Mouse (Mus musculus) liver, adult 2 months (tissue): Measurements from ENCODE around the gene Cftr.

Source experiments
- CTCF ChIP-seq: fragments of 200-500 bp; IDR thresholded peaks from 2 replicates; pipeline ENCODE4 v1.5.1; 2011; ENCODE audit warnings: low read depth, low read length, control low read depth
- POLR2A ChIP-seq: fragments of 200-500 bp; IDR thresholded peaks from 2 replicates; pipeline ENCODE4 v1.6.1; 2011; ENCODE audit warnings: low read length, control low read depth; ENCODE audit not compliant: insufficient read depth; ENCODE audit errors: extremely low read depth

GRCm38 (mm10) chr6:18128059-18128458 is 42.4 kb upstream of the Cftr start:
- TF ChIP-seq CTCF = no peak
- TF ChIP-seq POLR2A = no peak
